Mouse (Mus musculus) kidney, embryonic 16.5 days (tissue): ENCODE results near the gene Smap2. TPM values are rescaled to one million over a fixed set of nuclear protein-coding genes. Genes with fewer than 3 reads are reported as not detected.

Experiments used
- ATAC-seq: fragments of 200-750 bp; cut with Nextera tagmentation; 2 replicates; pipeline ENCODE4 v1.8.0; 2017; ENCODE audit warnings: moderate TSS enrichment; ENCODE audit not compliant: low FRiP score, low TSS enrichment
- H3K27ac ChIP-seq: fragments of 300-500 bp; sonication (generic); 2 replicates; pipeline ENCODE4 v1.5.1; 2014; ENCODE audit warnings: low read length
- H3K27me3 ChIP-seq: fragments of 300-500 bp; sonication (generic); 2 replicates; pipeline ENCODE4 v1.6.1; 2014; ENCODE audit warnings: low read length, control low read depth, mixed read lengths; ENCODE audit not compliant: insufficient read depth
- H3K36me3 ChIP-seq: fragments of 300-500 bp; sonication (generic); 2 replicates; pipeline ENCODE4 v1.6.1; 2014; ENCODE audit warnings: low read length, control low read depth, mixed read lengths; ENCODE audit not compliant: insufficient read depth
- H3K4me1 ChIP-seq: fragments of 300-500 bp; sonication (generic); 2 replicates; pipeline ENCODE4 v1.6.1; 2014; ENCODE audit warnings: low read length, control low read depth, mixed read lengths; ENCODE audit not compliant: insufficient read depth
- H3K4me2 ChIP-seq: fragments of 300-500 bp; sonication (generic); replicated peaks from 2 replicates; pipeline ENCODE4 v1.6.1; 2014; ENCODE audit warnings: low read depth, low read length
- H3K4me3 ChIP-seq: fragments of 300-500 bp; sonication (generic); 2 replicates; pipeline ENCODE4 v1.5.1; 2014; ENCODE audit warnings: mild to moderate bottlenecking, low read length
- H3K9ac ChIP-seq: fragments of 300-500 bp; sonication (generic); replicated peaks from 2 replicates; pipeline ENCODE4 v1.6.1; 2014; ENCODE audit warnings: low read length
- H3K9me3 ChIP-seq: fragments of 300-500 bp; sonication (generic); 2 replicates; pipeline ENCODE4 v1.6.1; 2016; ENCODE audit warnings: low read length, control low read depth
- WGBS: fragments of 180-500 bp; shearing (Covaris S2); extraction: QIAGEN DNeasy Blood & Tissue Kit; methylation state at CpG from one replicate; pipeline ENCODE4 v1.1.7; 2014; 5-methylcytosine and 5-hydroxymethylcytosine counted together
- polyA plus RNA-seq: library from polyadenylated mRNA; unstranded; fragments of >200 nt; fragmentation: Nextera tagmentation; extraction: Ambion mirVana; gene quantifications from 2 replicates; pipeline ENCODE4 v1.2.1, GENCODE M21; 2015

Smap2 gene
- polyA plus RNA-seq, 1 experiment from 2014 or later: 12.9 TPM

DNA sequence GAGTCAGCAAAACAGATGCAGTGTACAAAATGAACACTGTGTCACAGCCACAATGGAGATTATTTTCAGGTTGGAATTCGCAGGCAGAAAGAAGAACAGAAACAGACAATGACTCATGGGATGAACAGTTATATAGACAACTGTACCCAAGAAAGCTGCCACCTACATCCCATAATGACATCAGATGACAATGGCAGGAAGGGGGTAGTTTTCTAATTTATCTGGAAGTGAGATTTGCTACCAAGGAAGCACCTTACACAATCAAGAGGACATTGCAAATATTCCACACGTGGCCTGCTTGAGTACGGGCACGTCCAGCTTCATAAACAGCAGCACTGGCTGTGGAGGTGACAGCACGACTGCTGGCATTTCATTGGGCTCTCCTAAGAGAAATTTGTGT, 7.9 kb downstream of the Smap2 start:
- H3K4me3 ChIP-seq: no peak overlapping the region
- no peak for ATAC-seq
- no peak overlapping the region for H3K27ac ChIP-seq
- no peak overlapping the region for H3K4me2 ChIP-seq
- H3K9ac ChIP-seq: no peak overlapping the region
- WGBS: 76% methylated on average over 5 of the region's 5 CpGs
- no peaks in the 10 kb centered on the region for H3K36me3 ChIP-seq
- peaks cover 13% of the 10 kb centered on the region for H3K4me1 ChIP-seq
- no peaks in the 10 kb centered on the region for H3K27me3 ChIP-seq
- no peaks in the 10 kb centered on the region for H3K9me3 ChIP-seq

- no peaks in the 10 kb centered on the region for H3K36me3 ChIP-seq
- H3K27me3 ChIP-seq: no peaks in the 10 kb centered on the region
- WGBS: 51% methylated on average over 3 of the region's 3 CpGs
- H3K27ac ChIP-seq: no peak overlapping the region
- H3K4me3 ChIP-seq: no peak overlapping the region
- no peak overlapping the region for H3K4me2 ChIP-seq
- no peak for ATAC-seq
- peaks cover 20% of the 10 kb centered on the region for H3K4me1 ChIP-seq
- no peaks in the 10 kb centered on the region for H3K9me3 ChIP-seq
- H3K9ac ChIP-seq: no peak overlapping the region
These were observed 8.8 kb downstream of the Smap2 start for GRCm38 (mm10) chr4:121008071-121008745.

DNA sequence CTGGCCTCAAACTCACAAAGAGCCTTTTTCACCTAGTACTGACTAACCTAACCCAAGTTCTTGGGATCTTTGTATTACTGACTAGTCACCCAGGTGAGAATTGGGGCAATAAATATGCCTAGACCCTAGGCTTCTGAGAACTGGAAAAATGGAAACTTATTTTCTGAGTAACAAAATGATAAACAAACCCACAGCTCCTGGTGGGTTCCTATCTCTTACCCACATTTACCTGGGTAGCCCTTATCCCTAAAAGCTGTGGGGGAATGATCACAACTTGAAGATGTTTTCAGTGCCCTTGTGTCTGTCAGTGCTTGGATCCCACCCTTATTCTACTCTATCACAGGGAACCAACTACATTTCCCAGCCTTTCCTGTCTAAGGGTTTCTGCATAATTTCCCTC, 10.0 kb downstream of the Smap2 start:
- peaks cover 31% of the 10 kb centered on the region for H3K4me1 ChIP-seq
- no peaks in the 10 kb centered on the region for H3K27me3 ChIP-seq
- no peaks in the 10 kb centered on the region for H3K9me3 ChIP-seq
- no peak for ATAC-seq
- no peaks in the 10 kb centered on the region for H3K36me3 ChIP-seq
- no peak overlapping the region for H3K4me3 ChIP-seq
- H3K27ac ChIP-seq: no peak overlapping the region
- no peak overlapping the region for H3K4me2 ChIP-seq
- no peak overlapping the region for H3K9ac ChIP-seq

DNA sequence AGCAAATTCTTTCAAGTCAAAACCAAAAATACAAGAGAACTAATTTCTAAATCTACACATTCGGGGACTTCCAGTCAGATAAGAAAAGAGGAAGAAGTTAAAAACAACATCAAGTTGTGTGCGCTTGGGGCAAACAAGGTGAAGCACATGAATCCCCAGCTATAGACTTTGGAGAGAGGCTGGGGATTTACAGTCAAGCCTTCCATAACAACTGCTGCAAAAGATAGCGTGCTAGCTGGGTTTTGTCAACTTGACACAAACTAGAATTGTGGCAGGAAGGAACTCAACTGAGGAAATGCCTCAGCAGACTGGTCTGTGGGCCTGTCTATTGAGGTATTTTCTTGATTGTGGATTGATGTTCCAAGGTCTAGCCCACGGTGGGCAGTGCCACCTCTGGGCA, 12.4 kb downstream of the Smap2 start:
- Histone ChIP-seq H3K4me2 (no peak overlapping the region), H3K9me3 (no peaks in the 10 kb centered on the region), H3K36me3 (no peaks in the 10 kb centered on the region), H3K4me1 (peaks cover 37% of the 10 kb centered on the region), H3K27ac (peak overlapping the region; percentile 35; the same call in 1 of the 2 replicates), H3K4me3 (no peak overlapping the region), H3K27me3 (no peaks in the 10 kb centered on the region), H3K9ac (no peak overlapping the region)
- 55% methylated on average over 4 of the region's 4 CpGs for WGBS
- ATAC-seq: no peak

DNA sequence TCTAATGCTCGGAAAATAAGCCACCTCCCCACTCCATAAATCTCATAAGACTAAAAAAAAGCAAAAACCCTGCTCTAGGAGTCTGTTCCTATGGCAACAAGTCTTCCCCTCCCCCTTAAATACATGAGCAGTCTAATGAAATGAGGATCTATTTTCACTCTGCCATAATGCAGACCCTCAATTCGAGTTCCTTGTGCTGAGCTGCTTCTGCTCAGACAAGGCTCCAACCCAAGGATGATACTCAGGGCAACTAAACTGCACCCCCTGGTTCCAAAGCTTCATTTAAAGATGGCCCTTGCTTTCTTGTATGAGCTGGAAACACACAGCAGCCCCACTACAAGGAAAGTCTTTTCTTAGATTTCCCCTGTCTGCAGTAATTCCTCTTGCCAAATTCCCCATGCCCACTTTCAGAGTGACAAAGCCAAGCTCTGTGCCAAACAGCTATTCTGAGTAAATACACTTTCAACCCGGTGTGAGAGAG, 13.4 kb downstream of the Smap2 start:
- H3K27ac ChIP-seq: peak overlapping the region; percentile 70
- WGBS: 14% methylated on average over 3 of the region's 3 CpGs
- ATAC-seq: 0 out of 2 replicates have a peak, but pooled peaks have one; percentile 47

GRCm38 (mm10) chr4:121002400-121003171, 14.5 kb downstream of the Smap2 start:
- Histone ChIP-seq H3K4me3 (no peak overlapping the region), H3K9me3 (no peaks in the 10 kb centered on the region), H3K36me3 (no peaks in the 10 kb centered on the region), H3K4me2 (no peak overlapping the region; the same call in 1 of the 2 replicates), H3K27ac (peak overlapping the region; percentile 74), H3K4me1 (peaks cover 33% of the 10 kb centered on the region), H3K9ac (no peak overlapping the region), H3K27me3 (no peaks in the 10 kb centered on the region)
- WGBS: 24% methylated on average over 8 of the region's 8 CpGs
- peak; percentile 82; the same call in 1 of the 2 replicates for ATAC-seq

More for the DNA sequence above, 13.4 kb downstream of the Smap2 start:
- Histone ChIP-seq H3K4me1 (peaks cover 37% of the 10 kb centered on the region), H3K36me3 (no peaks in the 10 kb centered on the region), H3K27me3 (no peaks in the 10 kb centered on the region), H3K9me3 (no peaks in the 10 kb centered on the region), H3K4me3 (no peak overlapping the region), H3K9ac (0 out of 2 replicates have a peak overlapping the region, but pooled peaks have one; percentile 8), H3K4me2 (no peak overlapping the region)

- no peak overlapping the region for H3K9ac ChIP-seq
- H3K27ac ChIP-seq: peak overlapping the region; percentile 54
- H3K4me3 ChIP-seq: no peak overlapping the region
- H3K36me3 ChIP-seq: no peaks in the 10 kb centered on the region
- 65% methylated on average over 1 of the region's 1 CpGs for WGBS
- no peak overlapping the region for H3K4me2 ChIP-seq
- H3K9me3 ChIP-seq: no peaks in the 10 kb centered on the region
- peaks cover 33% of the 10 kb centered on the region for H3K4me1 ChIP-seq
- no peaks in the 10 kb centered on the region for H3K27me3 ChIP-seq
- ATAC-seq: no peak
These were observed 15.4 kb downstream of the Smap2 start for GRCm38 (mm10) chr4:121001659-121002058.

DNA sequence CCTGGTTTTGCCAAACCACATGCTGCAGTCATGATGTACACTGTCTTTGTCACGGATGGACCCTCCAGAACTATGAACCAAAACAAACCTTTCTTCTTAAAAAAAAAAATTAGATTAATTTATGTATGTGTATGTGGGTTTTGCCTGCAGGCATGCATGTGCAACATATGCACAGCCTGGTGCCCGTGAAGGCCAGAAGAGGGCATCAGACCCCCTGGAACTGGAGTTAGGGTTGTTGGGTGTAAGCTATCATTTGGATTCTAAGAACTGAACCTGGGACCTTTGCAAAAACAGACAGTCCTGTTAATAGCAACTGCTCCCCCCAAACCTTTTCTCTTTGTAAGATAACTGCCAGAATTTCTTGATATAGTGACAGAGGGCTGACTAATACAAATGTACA, 16.0 kb downstream of the Smap2 start:
- 73% methylated on average over 2 of the region's 2 CpGs for WGBS
- H3K4me3 ChIP-seq: no peak overlapping the region
- no peaks in the 10 kb centered on the region for H3K36me3 ChIP-seq
- H3K9ac ChIP-seq: no peak overlapping the region
- no peaks in the 10 kb centered on the region for H3K9me3 ChIP-seq
- H3K27me3 ChIP-seq: no peaks in the 10 kb centered on the region
- ATAC-seq: no peak
- H3K4me2 ChIP-seq: no peak overlapping the region
- no peak overlapping the region for H3K27ac ChIP-seq
- peaks cover 38% of the 10 kb centered on the region for H3K4me1 ChIP-seq

- Histone ChIP-seq H3K4me3 (no peak overlapping the region), H3K4me2 (no peak overlapping the region), H3K9me3 (no peaks in the 10 kb centered on the region), H3K9ac (no peak overlapping the region), H3K36me3 (no peaks in the 10 kb centered on the region), H3K27me3 (no peaks in the 10 kb centered on the region), H3K27ac (no peak overlapping the region), H3K4me1 (peaks cover 7% of the 10 kb centered on the region; the same call in 1 of the 2 replicates)
- no peak for ATAC-seq
- WGBS: 82% methylated on average over 1 of the region's 1 CpGs
These were observed 21.1 kb downstream of the Smap2 start for GRCm38 (mm10) chr4:120995911-120996310.

- H3K9ac ChIP-seq: no peak overlapping the region
- 88% methylated on average over 1 of the region's 1 CpGs for WGBS
- peaks cover 7% of the 10 kb centered on the region; the same call in 1 of the 2 replicates for H3K4me1 ChIP-seq
- no peaks in the 10 kb centered on the region for H3K36me3 ChIP-seq
- no peak overlapping the region for H3K4me3 ChIP-seq
- no peaks in the 10 kb centered on the region for H3K27me3 ChIP-seq
- ATAC-seq: no peak
- no peak overlapping the region for H3K4me2 ChIP-seq
- H3K27ac ChIP-seq: no peak overlapping the region
- H3K9me3 ChIP-seq: peaks cover 4% of the 10 kb centered on the region; the same call in 1 of the 2 replicates
These were observed 24.0 kb downstream of the Smap2 start for GRCm38 (mm10) chr4:120993025-120993424.
